Mouse (Mus musculus): ENCODE measurements at regions not wholly inside any gene's neighbourhood (a gene's known extent, or its start where the extent isn't known, plus 50 kb on each side); places are given as distances from the start of the nearest gene placed in this dataset.

DNA sequence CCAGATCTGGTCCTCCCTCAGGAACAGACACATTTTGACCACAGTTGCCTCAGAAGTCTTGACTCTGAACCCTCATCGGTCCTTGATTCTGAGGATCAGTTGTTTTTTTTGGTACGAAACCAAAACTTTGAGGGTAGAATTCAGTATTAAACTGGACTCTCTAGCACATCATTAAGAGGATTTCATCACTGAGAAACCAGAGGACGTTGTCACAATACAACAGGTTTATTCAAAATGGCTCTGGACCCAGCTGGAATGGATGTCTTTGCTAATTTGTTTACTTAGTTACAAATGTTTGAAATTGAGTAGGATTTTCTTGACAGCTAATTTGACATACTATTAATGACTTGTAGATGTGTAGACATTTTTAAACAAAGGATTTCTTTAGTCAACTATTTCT, 163.7 kb downstream of the Pten start:
- Histone ChIP-seq H3K27me3 (ENCODE audit: control insufficient read depth, insufficient read depth, low read length) (no peaks in the 10 kb centered on the region), H3K4me3 (replicated peaks; ENCODE audit: insufficient read depth, low read depth, low read length) (no peak overlapping the region), H3K27ac (ENCODE audit: insufficient read depth, low read length) (no peak overlapping the region), H3K4me1 (ENCODE audit: control insufficient read depth, insufficient read depth, low read length) (no peaks in the 10 kb centered on the region)
- DNase-seq = no peak
- TF ChIP-seq POLR2A (IDR thresholded peaks at IDR 0.05; ENCODE audit: borderline replicate concordance, insufficient read depth, low read length) (no peak), CTCF (IDR thresholded peaks at IDR 0.05; ENCODE audit: borderline replicate concordance, insufficient read depth, low read depth, low read length) (no peak)
- WGBS = 89% methylated on average over 3 of the region's 3 CpGs

DNA sequence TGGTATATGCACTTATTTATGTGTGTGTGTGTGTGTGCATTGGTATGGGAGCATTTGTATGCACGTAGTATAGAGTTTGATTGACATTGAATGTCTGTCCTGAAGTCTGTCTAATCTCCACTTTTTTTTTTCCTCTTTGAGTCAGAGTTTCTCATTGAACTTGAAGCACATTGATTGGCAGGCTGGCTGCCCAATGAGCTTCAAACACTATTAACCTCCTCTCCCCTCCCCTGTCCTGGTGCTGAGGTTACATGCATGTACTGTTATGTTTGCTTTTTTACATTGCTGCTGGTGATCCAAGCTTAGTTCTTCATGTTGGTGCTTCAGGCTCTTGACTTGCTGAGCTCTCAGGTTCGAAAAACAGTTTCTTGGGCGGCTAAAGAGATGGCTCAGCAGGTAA, 166.6 kb downstream of the Pten start:
- no peak for DNase-seq
- 77% methylated on average over 3 of the region's 3 CpGs for WGBS
- Histone ChIP-seq H3K27me3 (ENCODE audit: control insufficient read depth, insufficient read depth, low read length) (no peaks in the 10 kb centered on the region), H3K27ac (ENCODE audit: insufficient read depth, low read length) (no peak overlapping the region), H3K4me3 (replicated peaks; ENCODE audit: insufficient read depth, low read depth, low read length) (no peak overlapping the region), H3K4me1 (ENCODE audit: control insufficient read depth, insufficient read depth, low read length) (no peaks in the 10 kb centered on the region)
- TF ChIP-seq POLR2A (IDR thresholded peaks at IDR 0.05; ENCODE audit: borderline replicate concordance, insufficient read depth, low read length) = no peak
- TF ChIP-seq CTCF (IDR thresholded peaks at IDR 0.05; ENCODE audit: borderline replicate concordance, insufficient read depth, low read depth, low read length) = no peak

DNA sequence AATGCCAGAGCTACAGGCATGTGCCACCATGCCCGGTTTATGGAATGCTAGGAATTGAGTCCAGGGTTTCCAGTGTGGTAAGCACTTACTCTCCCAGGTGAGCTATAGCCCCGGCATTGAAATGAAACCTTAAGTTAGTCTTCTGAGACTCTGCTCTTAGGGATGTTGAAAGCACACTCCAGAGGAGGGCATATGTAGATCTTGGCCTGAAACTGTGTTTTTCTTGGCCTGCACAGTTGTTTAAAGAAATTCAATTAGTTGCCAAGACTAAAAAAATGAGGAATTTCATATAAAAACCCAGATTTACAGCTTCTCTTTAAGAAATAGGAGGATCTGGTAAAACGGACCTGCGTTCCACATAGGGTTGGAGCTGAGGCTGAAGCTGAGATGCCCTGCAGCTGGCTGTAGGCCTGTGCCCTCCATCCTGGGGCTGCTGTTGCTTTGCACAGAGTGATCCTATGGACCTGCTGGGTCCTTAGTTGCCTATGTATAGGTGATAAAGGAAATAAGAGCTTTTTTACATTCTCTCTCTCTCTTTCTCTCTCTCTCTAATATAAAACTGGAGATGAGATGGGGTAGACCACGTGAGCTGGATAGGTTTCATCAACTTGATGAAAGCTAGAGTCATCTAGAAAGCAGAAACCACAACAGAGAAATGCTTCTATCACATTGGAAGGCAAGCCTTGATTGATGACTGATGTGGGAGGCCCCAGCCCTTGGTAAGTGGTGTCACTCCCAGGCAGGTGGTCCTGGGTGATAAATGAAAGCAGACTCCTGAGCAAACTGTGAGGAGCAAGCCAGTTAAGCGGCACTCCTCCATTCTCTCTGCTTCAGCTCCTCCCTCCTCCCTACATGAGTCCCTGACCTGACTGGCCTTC, 168.6 kb downstream of the Pten start:
- Histone ChIP-seq H3K4me3 (replicated peaks; ENCODE audit: insufficient read depth, low read depth, low read length) (no peak overlapping the region), H3K27me3 (ENCODE audit: control insufficient read depth, insufficient read depth, low read length) (no peaks in the 10 kb centered on the region), H3K27ac (ENCODE audit: insufficient read depth, low read length) (no peak overlapping the region), H3K4me1 (ENCODE audit: control insufficient read depth, insufficient read depth, low read length) (no peaks in the 10 kb centered on the region)
- DNase-seq = no peak
- 83% methylated on average over 6 of the region's 6 CpGs for WGBS
- no peak for TF ChIP-seq CTCF (IDR thresholded peaks at IDR 0.05; ENCODE audit: borderline replicate concordance, insufficient read depth, low read depth, low read length)
- no peak for TF ChIP-seq POLR2A (IDR thresholded peaks at IDR 0.05; ENCODE audit: borderline replicate concordance, insufficient read depth, low read length)

DNA sequence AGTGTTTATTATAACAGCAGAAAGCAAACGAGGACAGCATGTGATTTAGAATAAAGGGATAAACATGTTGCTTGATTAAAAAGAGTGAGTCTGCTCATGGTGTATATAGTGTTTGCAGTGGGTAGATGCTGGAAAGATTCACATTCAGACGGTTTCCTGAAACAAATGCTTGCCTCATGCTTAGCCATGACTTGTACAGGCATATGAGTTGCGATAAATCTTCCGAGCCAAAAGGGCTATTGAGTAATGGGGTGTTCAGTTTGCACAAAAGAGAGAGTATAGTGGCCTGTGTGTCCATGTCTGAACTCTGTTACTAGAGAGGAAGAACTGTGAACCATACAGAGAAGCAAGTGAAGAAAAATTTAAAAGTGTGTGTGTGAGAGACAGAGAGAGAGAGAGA, 169.3 kb downstream of the Pten start:
- Histone ChIP-seq H3K27ac (ENCODE audit: insufficient read depth, low read length) (no peak overlapping the region), H3K27me3 (ENCODE audit: control insufficient read depth, insufficient read depth, low read length) (no peaks in the 10 kb centered on the region), H3K4me3 (replicated peaks; ENCODE audit: insufficient read depth, low read depth, low read length) (no peak overlapping the region), H3K4me1 (ENCODE audit: control insufficient read depth, insufficient read depth, low read length) (no peaks in the 10 kb centered on the region)
- no peak for TF ChIP-seq POLR2A (IDR thresholded peaks at IDR 0.05; ENCODE audit: borderline replicate concordance, insufficient read depth, low read length)
- 80% methylated on average over 4 of the region's 4 CpGs for WGBS
- no peak for DNase-seq

DNA sequence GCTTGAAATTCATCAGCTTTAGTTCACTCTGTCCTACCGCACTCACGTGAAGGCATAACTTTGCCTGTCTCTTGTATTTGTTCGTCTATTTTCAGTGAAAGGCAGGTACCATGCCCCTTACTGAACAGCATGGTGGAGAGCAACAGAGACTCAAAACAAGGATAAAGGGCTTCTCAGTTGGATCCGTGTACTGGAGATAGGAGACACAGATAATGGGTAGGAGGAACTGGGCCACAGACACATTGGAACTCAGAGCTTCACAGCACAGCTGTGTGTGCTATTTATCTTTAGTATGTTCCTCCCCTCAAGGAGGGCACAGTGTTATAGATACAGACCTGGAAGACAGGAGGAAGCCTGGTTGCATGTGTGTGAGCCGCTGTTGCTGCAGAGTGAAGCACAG, 176.4 kb downstream of the Pten start:
- H3K4me3 ChIP-seq (replicated peaks; ENCODE audit: insufficient read depth, low read depth, low read length) = no peak overlapping the region
- H3K27ac ChIP-seq (ENCODE audit: insufficient read depth, low read length) = no peak overlapping the region
- H3K27me3 ChIP-seq (ENCODE audit: control insufficient read depth, insufficient read depth, low read length) = no peaks in the 10 kb centered on the region
- no peak for TF ChIP-seq POLR2A (IDR thresholded peaks at IDR 0.05; ENCODE audit: borderline replicate concordance, insufficient read depth, low read length)
- no peak for TF ChIP-seq CTCF (IDR thresholded peaks at IDR 0.05; ENCODE audit: borderline replicate concordance, insufficient read depth, low read depth, low read length)
- DNase-seq = no peak
- WGBS = 91% methylated on average over 5 of the region's 5 CpGs
- no peaks in the 10 kb centered on the region for H3K4me1 ChIP-seq (ENCODE audit: control insufficient read depth, insufficient read depth, low read length)

DNA sequence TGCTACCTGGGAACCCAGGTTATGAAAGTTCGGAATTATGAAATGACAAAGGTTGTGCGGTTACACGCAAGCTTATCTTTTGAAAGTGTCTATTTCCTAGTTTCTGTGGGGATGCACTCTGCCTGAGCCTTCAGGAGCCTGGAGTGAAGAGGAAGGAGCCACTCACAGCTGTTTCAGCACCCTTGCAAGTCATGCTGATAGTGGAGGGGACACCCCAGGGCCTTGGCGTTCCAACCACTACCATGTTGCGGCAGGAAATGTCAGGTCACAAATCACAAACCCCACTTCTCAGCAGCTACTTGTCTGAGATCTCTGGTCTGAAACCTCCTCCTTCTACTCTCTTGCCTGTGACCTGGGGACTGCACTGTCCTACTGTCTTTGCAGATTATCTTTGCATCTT, 178.3 kb downstream of the Pten start:
- Histone ChIP-seq H3K27ac (ENCODE audit: insufficient read depth, low read length) (no peak overlapping the region), H3K4me3 (replicated peaks; ENCODE audit: insufficient read depth, low read depth, low read length) (no peak overlapping the region), H3K4me1 (ENCODE audit: control insufficient read depth, insufficient read depth, low read length) (no peaks in the 10 kb centered on the region), H3K27me3 (ENCODE audit: control insufficient read depth, insufficient read depth, low read length) (no peaks in the 10 kb centered on the region)
- TF ChIP-seq CTCF (IDR thresholded peaks at IDR 0.05; ENCODE audit: borderline replicate concordance, insufficient read depth, low read depth, low read length) = no peak
- no peak for DNase-seq
- 93% methylated on average over 5 of the region's 5 CpGs for WGBS

DNA sequence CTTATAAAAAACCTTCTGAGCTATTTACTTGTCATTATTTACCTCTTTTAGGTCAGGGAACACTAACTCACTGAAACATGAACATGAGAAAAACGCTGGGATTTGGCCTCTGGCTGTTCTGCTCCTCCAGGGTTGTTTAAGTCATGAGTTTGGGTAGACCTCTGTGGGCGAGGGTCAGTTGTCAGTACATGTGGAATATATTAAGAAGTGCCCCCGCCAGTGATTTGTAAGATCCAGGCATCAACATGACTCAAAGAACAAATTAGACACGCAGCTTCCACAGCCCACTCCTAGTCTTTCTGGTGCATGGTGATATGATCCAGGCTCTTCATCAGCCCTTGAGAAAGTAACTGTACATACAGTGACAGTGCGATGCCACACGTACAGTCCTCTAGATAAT, 180.3 kb downstream of the Pten start:
- Histone ChIP-seq H3K4me1 (ENCODE audit: control insufficient read depth, insufficient read depth, low read length) (no peaks in the 10 kb centered on the region), H3K27me3 (ENCODE audit: control insufficient read depth, insufficient read depth, low read length) (no peaks in the 10 kb centered on the region), H3K4me3 (replicated peaks; ENCODE audit: insufficient read depth, low read depth, low read length) (no peak overlapping the region), H3K27ac (ENCODE audit: insufficient read depth, low read length) (no peak overlapping the region)
- DNase-seq = no peak
- WGBS = 69% methylated on average over 6 of the region's 6 CpGs
- TF ChIP-seq CTCF (IDR thresholded peaks at IDR 0.05; ENCODE audit: borderline replicate concordance, insufficient read depth, low read depth, low read length) = no peak
- no peak for TF ChIP-seq POLR2A (IDR thresholded peaks at IDR 0.05; ENCODE audit: borderline replicate concordance, insufficient read depth, low read length)

DNA sequence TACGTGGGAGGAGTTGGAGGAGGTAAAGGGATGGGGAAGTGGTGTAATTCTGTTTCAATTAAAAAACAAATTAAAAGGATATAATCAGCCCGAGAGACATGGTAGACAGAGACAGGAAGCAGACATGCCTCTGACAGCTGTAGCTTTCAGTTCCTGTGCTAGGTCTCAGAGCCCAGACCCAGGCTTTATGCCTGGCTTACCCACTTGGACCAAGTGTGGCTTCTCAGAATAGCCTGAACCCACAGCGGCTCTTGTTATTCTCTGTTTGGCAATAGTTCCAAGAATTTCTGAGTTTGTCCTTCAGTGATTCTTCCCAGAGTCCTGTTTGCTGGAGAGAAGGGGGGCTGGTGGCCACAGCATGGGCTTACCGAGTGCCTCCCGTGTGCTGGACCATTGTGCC, 182.4 kb downstream of the Pten start:
- Histone ChIP-seq H3K27ac (ENCODE audit: insufficient read depth, low read length) (no peak overlapping the region), H3K4me1 (ENCODE audit: control insufficient read depth, insufficient read depth, low read length) (no peaks in the 10 kb centered on the region), H3K4me3 (replicated peaks; ENCODE audit: insufficient read depth, low read depth, low read length) (no peak overlapping the region), H3K27me3 (ENCODE audit: control insufficient read depth, insufficient read depth, low read length) (no peaks in the 10 kb centered on the region)
- TF ChIP-seq POLR2A (IDR thresholded peaks at IDR 0.05; ENCODE audit: borderline replicate concordance, insufficient read depth, low read length) (no peak), CTCF (IDR thresholded peaks at IDR 0.05; ENCODE audit: borderline replicate concordance, insufficient read depth, low read depth, low read length) (no peak)
- WGBS = 77% methylated on average over 5 of the region's 5 CpGs
- DNase-seq = no peak
